Mouse (Mus musculus): Measurements from ENCODE around the gene Pmf1.

The Pmf1 gene

GRCm38 (mm10) chr3:88409741-88410644 is at the start of gene Pmf1:
TSS of gene Pmf1 (minus strand) at chr3:88410331.
- peak; percentile 94 for DNase-seq

- no peak for DNase-seq
These were observed 48.7 kb upstream of the Pmf1 start for GRCm38 (mm10) chr3:88458778-88459219.

GRCm38 (mm10) chr3:88456746-88457532 is 46.8 kb upstream of the Pmf1 start:
- no peak for DNase-seq

GRCm38 (mm10) chr3:88456313-88456712 is 46.2 kb upstream of the Pmf1 start:
- DNase-seq: peak; percentile 95

- peak; percentile 86 for DNase-seq
These were observed 45.6 kb upstream of the Pmf1 start for GRCm38 (mm10) chr3:88455588-88456264.

GRCm38 (mm10) chr3:88454762-88455587 is 44.8 kb upstream of the Pmf1 start:
- DNase-seq: peak; percentile 76

GRCm38 (mm10) chr3:88453986-88454385 is 43.9 kb upstream of the Pmf1 start:
- no peak for DNase-seq

GRCm38 (mm10) chr3:88453369-88453768 is 43.2 kb upstream of the Pmf1 start:
- no peak for DNase-seq

- no peak for DNase-seq
These were observed 42.6 kb upstream of the Pmf1 start for GRCm38 (mm10) chr3:88452716-88453115.

- no peak for DNase-seq
These were observed 42.1 kb upstream of the Pmf1 start for GRCm38 (mm10) chr3:88452246-88452645.

- DNase-seq: no peak
These were observed 40.4 kb upstream of the Pmf1 start for GRCm38 (mm10) chr3:88450379-88451131.

- no peak for DNase-seq
These were observed 39.4 kb upstream of the Pmf1 start for GRCm38 (mm10) chr3:88449395-88450023.

- DNase-seq: no peak
These were observed 38.3 kb upstream of the Pmf1 start for GRCm38 (mm10) chr3:88448443-88448842.

- DNase-seq: no peak
These were observed 37.6 kb upstream of the Pmf1 start for GRCm38 (mm10) chr3:88447676-88448183.

GRCm38 (mm10) chr3:88446471-88447123 is 36.5 kb upstream of the Pmf1 start:
- no peak for DNase-seq

- DNase-seq: no peak
These were observed 32.8 kb upstream of the Pmf1 start for GRCm38 (mm10) chr3:88442888-88443287.

- DNase-seq: no peak
These were observed 32.4 kb upstream of the Pmf1 start for GRCm38 (mm10) chr3:88442488-88442887.

GRCm38 (mm10) chr3:88440500-88441381 is 30.6 kb upstream of the Pmf1 start:
- DNase-seq: peak; percentile 72

- no peak for DNase-seq
These were observed 29.5 kb upstream of the Pmf1 start for GRCm38 (mm10) chr3:88439582-88439981.
